Mouse (Mus musculus): ENCODE results near the gene Kcna4. TPM values are rescaled to one million over a fixed set of nuclear protein-coding genes. Genes with fewer than 3 reads are reported as not detected.
A peak's percentile ranks its signal among the peaks of the same experiment; 100 is the strongest.

Gene Kcna4
- 10.1 and 10.5 TPM in 2 replicates for polyA plus RNA-seq (2015; fragmentation: Nextera tagmentation; extraction: Ambion mirVana)

DNA sequence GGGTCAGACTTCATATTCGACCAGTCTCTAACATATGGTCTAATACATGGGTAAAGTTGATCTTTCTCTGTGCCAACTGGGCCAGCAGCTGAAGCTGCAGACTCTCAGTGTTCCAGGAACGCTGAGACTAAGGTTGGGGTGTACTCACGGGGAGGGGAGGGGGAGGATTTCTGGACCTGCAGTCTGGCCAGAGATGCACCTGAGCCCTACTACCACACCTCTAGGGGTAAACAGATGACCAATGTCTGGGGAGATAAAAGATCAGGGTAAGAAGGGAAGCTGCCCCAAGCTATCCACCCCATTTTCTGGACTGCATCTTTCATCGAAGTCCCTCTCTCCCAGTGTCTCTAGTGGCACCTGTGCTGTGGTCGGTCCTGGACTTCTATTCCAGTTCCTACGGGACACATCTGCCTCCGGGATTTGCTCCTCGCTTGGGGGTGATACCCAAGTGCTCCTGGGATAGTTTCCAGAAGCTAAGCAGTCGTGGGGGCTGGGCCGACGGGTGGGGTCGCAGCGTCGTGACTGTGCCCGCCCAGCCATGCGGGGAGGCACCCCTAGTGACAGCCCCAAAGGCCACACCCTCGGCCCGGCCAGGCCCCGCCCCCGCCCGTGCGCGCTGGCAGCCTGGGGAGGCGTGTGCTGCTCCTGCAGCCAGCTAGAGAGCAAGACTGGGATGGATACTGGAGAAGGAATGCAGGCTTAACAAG, at the start of gene Kcna4:
Gene Kcna4 (plus strand): TSS at position 650 of the 707 bp plus-strand sequence.
- H3K9ac ChIP-seq (ENCODE audit: low read depth, low read length), result peak within 1 kb of the TSS; percentile 79
- WGBS, result 5% methylated on average over 24 of the region's 24 CpGs
- H3K4me1 ChIP-seq (ENCODE audit: control insufficient read depth, insufficient read depth, low read depth, low read length), result no peaks in the 10 kb centered on the region
- peak within 1 kb of the TSS; percentile 72 for H3K27ac ChIP-seq (ENCODE audit: low read depth, low read length)
- peaks cover 8% of the 10 kb centered on the region; the same call in 1 of the 2 replicates for H3K36me3 ChIP-seq (ENCODE audit: control insufficient read depth, insufficient read depth, low read length)
- H3K4me2 ChIP-seq (ENCODE audit: low read length), result peak within 1 kb of the TSS; percentile 71
- no peaks in the 10 kb centered on the region for H3K9me3 ChIP-seq (ENCODE audit: control insufficient read depth, low read length)
- peak within 1 kb of the TSS; percentile 58 for H3K4me3 ChIP-seq (ENCODE audit: low read length)
- peak; percentile 97 for ATAC-seq
- H3K27me3 ChIP-seq (replicated peaks; ENCODE audit: control insufficient read depth, insufficient read depth, low read length), result no peaks in the 10 kb centered on the region

DNA sequence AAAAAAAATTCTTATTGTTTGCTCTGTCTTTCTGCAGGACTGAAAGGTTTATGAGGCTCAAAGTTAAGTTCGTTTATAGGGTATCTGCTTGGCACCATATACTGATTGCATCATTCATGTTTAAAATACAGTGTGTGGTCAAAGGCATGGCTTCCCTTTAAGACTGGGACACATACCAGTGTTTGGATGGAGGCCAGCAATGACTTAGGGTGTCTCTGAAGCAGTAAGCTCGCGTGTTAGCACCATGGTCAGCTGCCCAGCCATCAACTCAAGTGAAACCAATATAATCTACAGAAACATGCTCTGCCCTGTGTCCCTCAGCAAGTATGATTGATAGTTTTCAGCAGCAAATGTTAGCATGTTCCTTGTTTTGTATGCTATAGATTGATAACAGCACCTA, 32.3 kb upstream of the Kcna4 start:
- no peak for ATAC-seq
- Histone ChIP-seq H3K4me1 (ENCODE audit: control insufficient read depth, insufficient read depth, low read depth, low read length) (no peaks in the 10 kb centered on the region), H3K27me3 (replicated peaks; ENCODE audit: control insufficient read depth, insufficient read depth, low read length) (no peaks in the 10 kb centered on the region), H3K27ac (ENCODE audit: low read depth, low read length) (no peak overlapping the region), H3K9me3 (ENCODE audit: control insufficient read depth, low read length) (no peaks in the 10 kb centered on the region), H3K4me3 (ENCODE audit: low read length) (no peak overlapping the region), H3K36me3 (ENCODE audit: control insufficient read depth, insufficient read depth, low read length) (no peaks in the 10 kb centered on the region), H3K9ac (ENCODE audit: low read depth, low read length) (no peak overlapping the region), H3K4me2 (ENCODE audit: low read length) (no peak overlapping the region)
- WGBS, result 79% methylated on average over 3 of the region's 3 CpGs

DNA sequence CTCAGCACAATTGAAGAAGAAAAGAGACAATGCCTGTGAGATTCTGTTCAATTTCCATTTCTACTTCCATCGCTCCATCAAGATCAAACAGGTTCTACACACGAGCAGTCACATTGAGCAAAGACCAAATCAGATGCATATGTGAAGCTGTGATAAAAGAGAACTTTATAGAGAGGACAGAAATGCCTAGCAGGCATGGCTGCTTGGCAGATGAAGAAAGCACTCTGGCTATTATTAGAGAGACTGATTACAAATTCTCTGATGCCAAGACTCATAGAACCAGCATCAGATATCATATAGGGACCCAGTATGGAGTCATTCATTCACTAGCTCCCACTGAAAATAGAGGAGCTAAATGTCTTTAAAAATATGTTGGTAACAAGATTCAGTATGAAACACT, 24.2 kb upstream of the Kcna4 start:
- H3K27me3 ChIP-seq (replicated peaks; ENCODE audit: control insufficient read depth, insufficient read depth, low read length), result no peaks in the 10 kb centered on the region
- no peaks in the 10 kb centered on the region for H3K36me3 ChIP-seq (ENCODE audit: control insufficient read depth, insufficient read depth, low read length)
- H3K27ac ChIP-seq (ENCODE audit: low read depth, low read length), result no peak overlapping the region
- no peak for ATAC-seq
- no peaks in the 10 kb centered on the region for H3K9me3 ChIP-seq (ENCODE audit: control insufficient read depth, low read length)
- H3K9ac ChIP-seq (ENCODE audit: low read depth, low read length), result no peak overlapping the region
- no peak overlapping the region for H3K4me2 ChIP-seq (ENCODE audit: low read length)
- H3K4me3 ChIP-seq (ENCODE audit: low read length), result no peak overlapping the region
- WGBS, result 62% methylated on average over 2 of the region's 2 CpGs
- no peaks in the 10 kb centered on the region for H3K4me1 ChIP-seq (ENCODE audit: control insufficient read depth, insufficient read depth, low read depth, low read length)

DNA sequence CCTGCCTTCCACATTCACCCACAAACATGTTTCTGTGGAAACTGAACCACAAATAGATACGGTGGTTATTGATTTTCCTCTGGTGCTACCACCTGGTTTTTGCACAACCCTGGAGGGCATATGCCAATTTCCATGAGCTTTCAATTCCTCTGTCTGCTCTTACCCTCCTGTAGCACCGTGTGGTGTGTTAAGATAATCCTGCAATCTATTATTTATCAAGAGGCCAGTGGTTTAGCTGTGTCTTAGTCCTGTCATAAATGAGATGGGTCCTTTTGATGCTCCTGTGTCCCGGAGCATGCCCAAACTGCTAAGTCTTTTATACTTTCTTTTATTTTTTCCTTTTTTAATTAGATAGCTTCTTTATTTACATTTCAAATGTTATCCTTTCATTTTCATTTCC, 20.4 kb upstream of the Kcna4 start:
- WGBS, result 78% methylated on average over 3 of the region's 3 CpGs
- ATAC-seq, result no peak
- no peaks in the 10 kb centered on the region for H3K4me1 ChIP-seq (ENCODE audit: control insufficient read depth, insufficient read depth, low read depth, low read length)
- H3K27ac ChIP-seq (ENCODE audit: low read depth, low read length), result no peak overlapping the region
- H3K36me3 ChIP-seq (ENCODE audit: control insufficient read depth, insufficient read depth, low read length), result no peaks in the 10 kb centered on the region
- no peak overlapping the region for H3K9ac ChIP-seq (ENCODE audit: low read depth, low read length)
- no peaks in the 10 kb centered on the region for H3K9me3 ChIP-seq (ENCODE audit: control insufficient read depth, low read length)
- H3K4me2 ChIP-seq (ENCODE audit: low read length), result no peak overlapping the region
- H3K4me3 ChIP-seq (ENCODE audit: low read length), result no peak overlapping the region
- H3K27me3 ChIP-seq (replicated peaks; ENCODE audit: control insufficient read depth, insufficient read depth, low read length), result no peaks in the 10 kb centered on the region

DNA sequence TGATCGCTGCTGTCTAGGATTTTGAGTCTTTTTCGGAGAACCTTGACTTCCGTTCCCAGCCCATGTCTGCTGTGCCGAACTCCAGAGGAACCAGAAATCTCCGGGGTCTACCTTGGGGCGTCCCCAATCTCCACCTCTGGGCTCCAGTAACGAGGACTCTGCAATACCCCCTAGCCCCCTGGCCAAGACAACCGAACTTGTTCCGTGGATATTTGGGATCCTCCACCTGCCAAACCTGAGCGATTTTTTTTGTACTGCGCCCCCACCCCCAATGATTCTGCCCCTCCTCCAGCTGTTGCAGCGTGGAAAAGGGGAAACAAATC, 219 bp downstream of the Kcna4 start:
- H3K4me2 ChIP-seq (ENCODE audit: low read length), result peak overlapping the region; percentile 71
- H3K36me3 ChIP-seq (ENCODE audit: control insufficient read depth, insufficient read depth, low read length), result peaks cover 8% of the 10 kb centered on the region; the same call in 1 of the 2 replicates
- ATAC-seq, result peak; percentile 74
- H3K4me3 ChIP-seq (ENCODE audit: low read length), result peak overlapping the region; percentile 58
- H3K4me1 ChIP-seq (ENCODE audit: control insufficient read depth, insufficient read depth, low read depth, low read length), result no peaks in the 10 kb centered on the region
- peak overlapping the region; percentile 72 for H3K27ac ChIP-seq (ENCODE audit: low read depth, low read length)
- peak overlapping the region; percentile 79 for H3K9ac ChIP-seq (ENCODE audit: low read depth, low read length)
- no peaks in the 10 kb centered on the region for H3K9me3 ChIP-seq (ENCODE audit: control insufficient read depth, low read length)
- under 1% methylated on average over 12 of the region's 12 CpGs for WGBS
- H3K27me3 ChIP-seq (replicated peaks; ENCODE audit: control insufficient read depth, insufficient read depth, low read length), result no peaks in the 10 kb centered on the region

DNA sequence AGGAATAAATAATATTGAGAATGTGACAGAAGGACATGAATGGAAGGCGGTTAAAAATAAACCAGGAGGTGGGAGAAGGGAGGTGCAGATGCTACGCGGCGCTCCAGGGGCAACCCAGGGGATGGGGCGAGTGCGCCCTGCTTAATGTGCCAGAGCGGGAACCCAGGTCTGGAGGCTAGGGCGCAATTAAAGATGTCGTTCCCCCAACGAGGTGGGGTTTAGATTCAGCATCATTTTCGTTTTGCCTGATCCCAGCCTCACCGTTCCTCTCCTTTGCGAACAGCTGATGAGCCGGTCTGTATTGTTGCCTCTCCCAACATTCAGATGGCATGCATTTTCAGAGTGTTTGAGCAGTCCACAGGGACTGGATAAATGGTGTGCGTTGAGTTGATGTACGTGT, 703 bp downstream of the Kcna4 start:
- ATAC-seq, result peak; percentile 66
- Histone ChIP-seq H3K27ac (ENCODE audit: low read depth, low read length) (peak overlapping the region; percentile 72), H3K9ac (ENCODE audit: low read depth, low read length) (peak overlapping the region; percentile 79), H3K4me3 (ENCODE audit: low read length) (peak overlapping the region; percentile 58), H3K4me2 (ENCODE audit: low read length) (peak overlapping the region; percentile 71), H3K9me3 (ENCODE audit: control insufficient read depth, low read length) (no peaks in the 10 kb centered on the region), H3K4me1 (ENCODE audit: control insufficient read depth, insufficient read depth, low read depth, low read length) (no peaks in the 10 kb centered on the region), H3K36me3 (ENCODE audit: control insufficient read depth, insufficient read depth, low read length) (peaks cover 10% of the 10 kb centered on the region; the same call in 1 of the 2 replicates), H3K27me3 (replicated peaks; ENCODE audit: control insufficient read depth, insufficient read depth, low read length) (no peaks in the 10 kb centered on the region)
- WGBS, result 2% methylated on average over 16 of the region's 16 CpGs

DNA sequence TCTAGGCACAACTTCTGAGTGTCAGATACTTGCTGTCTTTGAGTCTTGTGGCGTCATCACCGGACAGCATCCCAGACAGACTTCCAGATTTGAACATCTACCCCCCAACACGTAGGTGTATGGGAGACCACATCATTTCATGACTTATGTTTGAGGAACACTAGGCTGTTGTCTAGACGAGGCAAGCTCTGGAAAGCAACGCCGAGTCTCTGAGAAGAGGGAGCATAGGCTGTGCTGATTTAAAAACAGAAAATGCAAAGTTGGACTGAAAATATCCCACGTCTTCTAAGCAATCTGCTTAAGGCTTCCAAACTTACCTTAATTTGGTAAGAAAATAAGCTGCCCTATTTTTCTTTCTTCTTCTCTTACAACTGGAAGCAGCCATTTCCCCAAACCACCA, 4.1 kb downstream of the Kcna4 start:
- no peak overlapping the region for H3K27ac ChIP-seq (ENCODE audit: low read depth, low read length)
- no peaks in the 10 kb centered on the region for H3K9me3 ChIP-seq (ENCODE audit: control insufficient read depth, low read length)
- no peak for ATAC-seq
- H3K4me3 ChIP-seq (ENCODE audit: low read length), result no peak overlapping the region
- H3K4me1 ChIP-seq (ENCODE audit: control insufficient read depth, insufficient read depth, low read depth, low read length), result no peaks in the 10 kb centered on the region
- no peaks in the 10 kb centered on the region for H3K27me3 ChIP-seq (replicated peaks; ENCODE audit: control insufficient read depth, insufficient read depth, low read length)
- peaks cover 10% of the 10 kb centered on the region; the same call in 1 of the 2 replicates for H3K36me3 ChIP-seq (ENCODE audit: control insufficient read depth, insufficient read depth, low read length)
- H3K4me2 ChIP-seq (ENCODE audit: low read length), result no peak overlapping the region
- H3K9ac ChIP-seq (ENCODE audit: low read depth, low read length), result no peak overlapping the region
- WGBS, result 92% methylated on average over 7 of the region's 7 CpGs

DNA sequence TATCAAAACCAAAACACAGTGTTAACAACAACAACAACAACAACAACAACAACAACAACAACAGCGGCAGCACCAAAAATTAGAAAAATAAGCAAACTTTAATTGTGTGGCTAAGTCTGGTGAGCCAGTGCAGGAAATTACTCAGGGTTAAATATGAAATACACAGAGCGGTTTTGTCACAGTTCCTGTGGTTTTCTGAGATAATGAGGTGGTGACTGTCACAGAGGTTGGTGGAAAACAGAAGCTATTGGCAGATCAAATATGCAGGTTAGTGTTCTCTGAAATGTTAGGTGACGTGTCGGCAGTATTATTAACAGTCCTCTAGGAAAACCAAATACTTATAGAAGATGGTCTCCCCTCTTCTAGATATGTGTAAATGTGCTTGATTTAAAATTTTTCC, 11.4 kb downstream of the Kcna4 start:
- H3K27me3 ChIP-seq (replicated peaks; ENCODE audit: control insufficient read depth, insufficient read depth, low read length), result no peaks in the 10 kb centered on the region
- WGBS, result 90% methylated on average over 4 of the region's 4 CpGs
- H3K9ac ChIP-seq (ENCODE audit: low read depth, low read length), result no peak overlapping the region
- no peak overlapping the region for H3K27ac ChIP-seq (ENCODE audit: low read depth, low read length)
- no peak for ATAC-seq
- no peaks in the 10 kb centered on the region for H3K9me3 ChIP-seq (ENCODE audit: control insufficient read depth, low read length)
- no peak overlapping the region for H3K4me2 ChIP-seq (ENCODE audit: low read length)
- no peaks in the 10 kb centered on the region for H3K4me1 ChIP-seq (ENCODE audit: control insufficient read depth, insufficient read depth, low read depth, low read length)
- H3K36me3 ChIP-seq (ENCODE audit: control insufficient read depth, insufficient read depth, low read length), result no peaks in the 10 kb centered on the region
- no peak overlapping the region for H3K4me3 ChIP-seq (ENCODE audit: low read length)

DNA sequence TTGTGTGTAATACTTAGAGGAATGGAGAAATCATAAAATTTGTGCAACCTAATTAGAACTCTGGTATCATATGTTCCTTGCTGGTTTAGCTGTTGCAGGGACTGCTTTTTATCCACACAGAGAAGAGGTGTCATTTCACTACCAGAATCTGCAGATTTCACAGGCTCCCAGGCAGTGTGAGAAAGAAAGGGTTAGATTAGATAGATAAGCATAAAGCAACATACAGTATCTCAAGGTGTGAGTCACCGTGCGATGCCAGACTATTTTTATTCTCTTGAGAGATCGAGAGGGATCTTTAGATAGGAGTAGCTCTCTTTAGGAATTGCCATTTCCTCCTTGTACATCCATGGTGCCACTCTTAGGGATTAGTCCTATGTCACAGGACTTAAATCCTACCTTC, 14.3 kb downstream of the Kcna4 start:
- no peak overlapping the region for H3K9ac ChIP-seq (ENCODE audit: low read depth, low read length)
- ATAC-seq, result no peak
- H3K4me1 ChIP-seq (ENCODE audit: control insufficient read depth, insufficient read depth, low read depth, low read length), result no peaks in the 10 kb centered on the region
- H3K4me3 ChIP-seq (ENCODE audit: low read length), result no peak overlapping the region
- no peak overlapping the region for H3K4me2 ChIP-seq (ENCODE audit: low read length)
- no peaks in the 10 kb centered on the region for H3K9me3 ChIP-seq (ENCODE audit: control insufficient read depth, low read length)
- no peaks in the 10 kb centered on the region for H3K36me3 ChIP-seq (ENCODE audit: control insufficient read depth, insufficient read depth, low read length)
- H3K27me3 ChIP-seq (replicated peaks; ENCODE audit: control insufficient read depth, insufficient read depth, low read length), result no peaks in the 10 kb centered on the region
- WGBS, result 77% methylated on average over 3 of the region's 3 CpGs
- H3K27ac ChIP-seq (ENCODE audit: low read depth, low read length), result no peak overlapping the region

All from hindbrain, embryonic 16.5 days (tissue).